In genomic region chr11:22677337-22677736, GRCm38 (mm10) we compare ENCODE assay signal across 9 mouse cellular contexts.
A peak's percentile ranks its signal among the peaks of the same experiment; 100 is the strongest.
DNase-seq lines count a peak whose midpoint lies in the region; ATAC-seq and TF ChIP-seq lines count a peak whose summit lies in the region.
"Had no signal": no experiment of that assay in that cellular context is flagged by ENCODE, and none has a peak within 500 bp of the region (broad histone marks: within the 10 kb centered on the region; RNA-seq: fewer than 3 reads in every experiment).

No protein-coding gene starts in this region.

- H3K4me1 ChIP-seq in hindbrain, postnatal 0 days (ENCODE audit: insufficient read depth, low read length): no peaks in the 10 kb centered on the region
- peaks cover 2% of the 10 kb centered on the region; the same call in 1 of the 2 replicates for H3K4me1 ChIP-seq in hindbrain, embryonic 16.5 days (ENCODE audit: control insufficient read depth, insufficient read depth, low read depth, low read length)
- no peaks in the 10 kb centered on the region for H3K4me1 ChIP-seq in ES-E14 (ENCODE audit: control insufficient read depth in 2 of 2, insufficient read depth in 2 of 2, low read length in 2 of 2, poor library complexity in 1 of 2)
- no peaks in the 10 kb centered on the region for H3K4me1 ChIP-seq in small intestine, adult 2 months (ENCODE audit: control insufficient read depth, insufficient read depth, insufficient read length, low read length)

- DNase-seq in hindbrain, postnatal 0 days (ENCODE audit: low spot score): no peak
- no peak for DNase-seq in ES-E14 (ENCODE audit: low read depth, low spot score)
- peak; percentile 85 for DNase-seq in kidney, adult 9 months
- no peak for DNase-seq in layer of hippocampus, adult 18-20 months (ENCODE audit: low spot score in 2 of 2)
- DNase-seq in left cerebral cortex, adult 11 months (ENCODE audit: low spot score): no peak
- DNase-seq in layer of hippocampus, adult 11-12 months (ENCODE audit: low spot score): no peak

- H3K9ac ChIP-seq in hindbrain, postnatal 0 days (replicated peaks; ENCODE audit: low read length): no peak overlapping the region
- H3K9ac ChIP-seq in hindbrain, embryonic 16.5 days (ENCODE audit: low read depth, low read length): no peak overlapping the region
- H3K9ac ChIP-seq in ES-E14 (ENCODE audit: insufficient read depth, low read depth, low read length, poor library complexity, severe bottlenecking): no peak overlapping the region

- no peak overlapping the region for H3K27ac ChIP-seq in hindbrain, postnatal 0 days
- H3K27ac ChIP-seq in hindbrain, embryonic 16.5 days (ENCODE audit: low read depth, low read length): no peak overlapping the region
- no peak overlapping the region for H3K27ac ChIP-seq in ES-E14 (ENCODE audit: insufficient read depth, low read depth, low read length, poor library complexity, severe bottlenecking)
- no peak overlapping the region for H3K27ac ChIP-seq in small intestine, adult 2 months (ENCODE audit: insufficient read depth, low read depth, low read length)

- TF ChIP-seq CTCF in hindbrain, postnatal 0 days (IDR thresholded peaks at IDR 0.05; ENCODE audit: low read depth): peak; percentile 41
- TF ChIP-seq CTCF in small intestine, adult 2 months (IDR thresholded peaks at IDR 0.05; ENCODE audit: extremely low read depth, insufficient read length, insufficient replicate concordance, low read depth, low read length): peak; percentile 34; the same call in 1 of the 2 replicates

- no peak overlapping the region for H3K4me2 ChIP-seq in hindbrain, postnatal 0 days (ENCODE audit: low read depth, low read length)
- no peak overlapping the region for H3K4me2 ChIP-seq in hindbrain, embryonic 16.5 days (ENCODE audit: low read length)

- TF ChIP-seq POLR2A in small intestine, adult 2 months (IDR thresholded peaks at IDR 0.05; ENCODE audit: low read depth, low read length): no peak

- no peaks in the 10 kb centered on the region for H3K9me3 ChIP-seq in hindbrain, postnatal 0 days (ENCODE audit: low read length)
- H3K9me3 ChIP-seq in hindbrain, embryonic 16.5 days (ENCODE audit: control insufficient read depth, low read length): no peaks in the 10 kb centered on the region
- H3K9me3 ChIP-seq in ES-E14 (ENCODE audit: control insufficient read depth, insufficient read depth, low read depth, low read length): no peaks in the 10 kb centered on the region; the same call in 1 of the 2 replicates

- in situ Hi-C loops in ES-E14 (cut with MboI; ENCODE audit: low sequenced_read_pairs in 2 of 2, unreplicated experiment in 2 of 2): no loop called here

- ATAC-seq in hindbrain, postnatal 0 days: no peak
- no peak for ATAC-seq in hindbrain, embryonic 16.5 days

- H3K27me3 ChIP-seq in hindbrain, postnatal 0 days (ENCODE audit: insufficient read depth, low read length): no peaks in the 10 kb centered on the region
- H3K27me3 ChIP-seq in hindbrain, embryonic 16.5 days (replicated peaks; ENCODE audit: control insufficient read depth, insufficient read depth, low read length): no peaks in the 10 kb centered on the region
- H3K27me3 ChIP-seq in small intestine, adult 2 months (ENCODE audit: control insufficient read depth, insufficient read depth, low read length): no peaks in the 10 kb centered on the region

- 27% methylated on average over 2 of the region's 2 CpGs for WGBS in hindbrain, postnatal 0 days
- WGBS in hindbrain, embryonic 16.5 days: 42% methylated on average over 2 of the region's 2 CpGs
- WGBS in small intestine, adult 2 months: 32% methylated on average over 2 of the region's 2 CpGs

- no peaks in the 10 kb centered on the region for H3K36me3 ChIP-seq in hindbrain, postnatal 0 days (ENCODE audit: insufficient read depth, low read length)
- no peaks in the 10 kb centered on the region for H3K36me3 ChIP-seq in hindbrain, embryonic 16.5 days (ENCODE audit: control insufficient read depth, insufficient read depth, low read length)
- H3K36me3 ChIP-seq in ES-E14 (ENCODE audit: control insufficient read depth, insufficient read depth, low read length, poor library complexity, severe bottlenecking): no peaks in the 10 kb centered on the region
- no peaks in the 10 kb centered on the region for H3K36me3 ChIP-seq in small intestine, adult 2 months (ENCODE audit: control insufficient read depth, insufficient read depth, low read length)

- no peak overlapping the region for H3K4me3 ChIP-seq in hindbrain, postnatal 0 days (ENCODE audit: low read length)
- no peak overlapping the region for H3K4me3 ChIP-seq in hindbrain, embryonic 16.5 days (ENCODE audit: low read length)
- H3K4me3 ChIP-seq in ES-E14 (ENCODE audit: insufficient read depth in 1 of 2, low read depth in 1 of 2, low read length in 2 of 2, poor library complexity in 1 of 2, severe bottlenecking in 1 of 2): no peak overlapping the region
- no peak overlapping the region for H3K4me3 ChIP-seq in small intestine, adult 2 months (ENCODE audit: low read depth, low read length)
- H3K4me3 ChIP-seq: myocyte had no signal

TF ChIP-seq in ES-E14, 5 proteins besides CTCF, POLR2A, EP300 and RAD21:
- TF ChIP-seq MAFK (IDR thresholded peaks at IDR 0.05; ENCODE audit: insufficient read depth, low read depth, low read length) (no peak), ZNF384 (IDR thresholded peaks at IDR 0.05; ENCODE audit: low read depth, low read length) (no peak), CHD2 (IDR thresholded peaks at IDR 0.05; ENCODE audit: low read depth, low read length) (no peak), ZC3H11A (IDR thresholded peaks at IDR 0.05; ENCODE audit: borderline replicate concordance, low read depth, low read length) (0 out of 2 replicates have a peak, but pooled peaks have one; percentile 21), HCFC1 (IDR thresholded peaks at IDR 0.05; ENCODE audit: borderline replicate concordance, insufficient read depth, low read length) (no peak)
